Mouse (Mus musculus) thymus, adult 2 months (tissue): ENCODE results near the gene Hsd11b1. TPM values are rescaled to one million over a fixed set of nuclear protein-coding genes. Genes with fewer than 3 reads are reported as not detected.
A peak's percentile ranks its signal among the peaks of the same experiment; 100 is the strongest.

ENCODE experiments used
- DNase-seq: peaks from one replicate; pipeline ENCODE4 v3.0.0; 2021
- H3K27ac ChIP-seq: fragments of 200-500 bp; 2 replicates; pipeline ENCODE4 v1.5.1; 2012; ENCODE audit warnings: low read length, control low read depth; ENCODE audit not compliant: control insufficient read depth, insufficient read depth
- H3K27me3 ChIP-seq: fragments of 200-500 bp; 2 replicates; pipeline ENCODE4 v1.6.1; 2012; ENCODE audit warnings: mild to moderate bottlenecking, low read length, moderate library complexity, mixed read lengths; ENCODE audit not compliant: control insufficient read depth, insufficient read depth
- H3K36me3 ChIP-seq: fragments of 200-500 bp; 2 replicates; pipeline ENCODE4 v1.6.1; 2012; ENCODE audit warnings: mild to moderate bottlenecking, low read length, moderate library complexity; ENCODE audit not compliant: control insufficient read depth, insufficient read depth
- H3K4me1 ChIP-seq: fragments of 200-500 bp; replicated peaks from 2 replicates; pipeline ENCODE4 v1.6.1; 2012; ENCODE audit warnings: low read length; ENCODE audit not compliant: control insufficient read depth, insufficient read depth
- H3K4me3 ChIP-seq: fragments of 200-500 bp; 2 replicates; pipeline ENCODE4 v1.5.1; 2012; ENCODE audit warnings: mild to moderate bottlenecking, low read length, control low read depth, moderate library complexity; ENCODE audit not compliant: control insufficient read depth, insufficient read depth
- CTCF ChIP-seq: fragments of 200-500 bp; IDR thresholded peaks from 2 replicates; pipeline ENCODE4 v1.5.1; 2012; ENCODE audit warnings: mild to moderate bottlenecking, control low read depth, low read length, moderate library complexity, borderline replicate concordance; ENCODE audit not compliant: control insufficient read depth, poor library complexity, insufficient read depth; ENCODE audit errors: extremely low read depth
- POLR2A ChIP-seq: fragments of 200-500 bp; IDR thresholded peaks from 2 replicates; pipeline ENCODE4 v1.6.1; 2012; ENCODE audit warnings: mild to moderate bottlenecking, low read length, control low read depth, moderate library complexity; ENCODE audit not compliant: control insufficient read depth, poor library complexity, insufficient read depth; ENCODE audit errors: extremely low read depth
- WGBS: fragments of 180-500 bp; shearing (Covaris S2); methylation state at CpG from one replicate; pipeline ENCODE4 v1.1.7; 2018; 5-methylcytosine and 5-hydroxymethylcytosine counted together
- polyA plus RNA-seq: library from polyadenylated mRNA; depleted of rRNA; stranded (reverse); fragments of >200 nt; gene quantifications from 2 replicates; pipeline ENCODE4 v1.2.3, GENCODE M21; 2012

Gene Hsd11b1
- polyA plus RNA-seq, 1 experiment = 59.6 TPM

DNA sequence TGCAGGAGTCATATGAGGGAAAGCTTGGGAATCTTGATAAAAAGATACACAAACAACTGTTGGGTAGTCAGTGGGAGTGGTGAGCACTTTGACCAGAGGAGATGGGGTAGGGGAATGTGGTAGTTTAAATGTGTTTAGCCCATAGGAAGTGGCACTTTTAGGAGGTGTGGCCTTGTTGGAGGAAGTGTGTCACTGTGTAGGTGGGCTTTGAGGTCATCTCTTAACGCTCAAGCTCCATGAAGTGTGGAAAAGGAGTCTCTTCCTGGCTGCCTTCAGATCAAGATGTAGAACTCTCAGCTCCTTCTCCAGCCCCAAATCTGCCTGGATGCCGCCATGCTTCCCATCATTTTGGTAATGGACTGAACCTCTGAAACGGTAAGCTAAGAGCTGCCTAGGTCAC is 56.4 kb downstream of the Hsd11b1 start, which contains the start of gene Lamb3:
Lamb3 (plus strand) TSS at position 197 of the 400 bp plus-strand sequence.
- Histone ChIP-seq H3K27me3 (no peaks in the 10 kb centered on the region), H3K36me3 (no peaks in the 10 kb centered on the region), H3K4me3 (no peak within 1 kb of the TSS), H3K4me1 (peaks cover 4% of the 10 kb centered on the region), H3K27ac (peak within 1 kb of the TSS; percentile 62)
- DNase-seq = no peak
- WGBS = 60% methylated on average over 3 of the region's 3 CpGs
- no peak for TF ChIP-seq POLR2A
- TF ChIP-seq CTCF = no peak

DNA sequence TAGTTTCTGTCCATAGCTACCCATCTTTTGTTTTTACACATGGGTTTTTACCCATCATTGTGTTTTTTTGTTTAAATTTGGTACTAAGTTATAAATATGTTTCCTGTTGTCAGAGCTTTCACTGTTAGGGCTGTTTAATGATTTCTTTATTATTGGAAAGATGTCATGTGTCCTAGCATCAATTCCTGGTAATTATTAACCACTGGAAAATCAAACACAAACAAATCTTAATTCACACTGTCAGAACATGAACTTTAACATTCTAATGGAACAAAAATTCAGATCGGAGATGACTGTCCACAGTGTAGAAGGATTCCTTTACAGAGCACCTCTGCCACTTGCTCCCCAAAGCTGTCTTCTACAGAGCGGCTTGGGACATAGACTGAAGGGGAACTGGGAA is 58.4 kb downstream of the Hsd11b1 start:
- TF ChIP-seq POLR2A (no peak), CTCF (no peak)
- Histone ChIP-seq H3K36me3 (no peaks in the 10 kb centered on the region), H3K27me3 (no peaks in the 10 kb centered on the region), H3K4me1 (peaks cover 5% of the 10 kb centered on the region), H3K4me3 (no peak overlapping the region), H3K27ac (no peak overlapping the region)
- 96% methylated on average over 2 of the region's 2 CpGs for WGBS
- DNase-seq = no peak

- TF ChIP-seq CTCF = no peak
- 71% methylated on average over 2 of the region's 2 CpGs for WGBS
- H3K36me3 ChIP-seq = peaks cover 6% of the 10 kb centered on the region
- no peak for DNase-seq
- H3K4me1 ChIP-seq = peaks cover 13% of the 10 kb centered on the region
- no peaks in the 10 kb centered on the region for H3K27me3 ChIP-seq
- no peak overlapping the region for H3K27ac ChIP-seq
- no peak overlapping the region for H3K4me3 ChIP-seq
Observed at GRCm38 (mm10) chr1:193203821-193204220, 60.1 kb downstream of the Hsd11b1 start.

- TF ChIP-seq CTCF (no peak), POLR2A (peak; percentile 75; the same call in 1 of the 2 replicates)
- Histone ChIP-seq H3K27me3 (no peaks in the 10 kb centered on the region), H3K4me1 (peaks cover 25% of the 10 kb centered on the region), H3K27ac (peak within 1 kb of the TSS; percentile 99), H3K36me3 (peaks cover 27% of the 10 kb centered on the region), H3K4me3 (peak within 1 kb of the TSS; percentile 62)
- peak; percentile 84 for DNase-seq
- WGBS = 8% methylated on average over 5 of the region's 5 CpGs
Observed at GRCm38 (mm10) chr1:193201383-193201778, 62.5 kb downstream of the Hsd11b1 start, which contains the start of gene Traf3ip3. Gene Traf3ip3, minus strand, starts transcription at chr1:193201703.

DNA sequence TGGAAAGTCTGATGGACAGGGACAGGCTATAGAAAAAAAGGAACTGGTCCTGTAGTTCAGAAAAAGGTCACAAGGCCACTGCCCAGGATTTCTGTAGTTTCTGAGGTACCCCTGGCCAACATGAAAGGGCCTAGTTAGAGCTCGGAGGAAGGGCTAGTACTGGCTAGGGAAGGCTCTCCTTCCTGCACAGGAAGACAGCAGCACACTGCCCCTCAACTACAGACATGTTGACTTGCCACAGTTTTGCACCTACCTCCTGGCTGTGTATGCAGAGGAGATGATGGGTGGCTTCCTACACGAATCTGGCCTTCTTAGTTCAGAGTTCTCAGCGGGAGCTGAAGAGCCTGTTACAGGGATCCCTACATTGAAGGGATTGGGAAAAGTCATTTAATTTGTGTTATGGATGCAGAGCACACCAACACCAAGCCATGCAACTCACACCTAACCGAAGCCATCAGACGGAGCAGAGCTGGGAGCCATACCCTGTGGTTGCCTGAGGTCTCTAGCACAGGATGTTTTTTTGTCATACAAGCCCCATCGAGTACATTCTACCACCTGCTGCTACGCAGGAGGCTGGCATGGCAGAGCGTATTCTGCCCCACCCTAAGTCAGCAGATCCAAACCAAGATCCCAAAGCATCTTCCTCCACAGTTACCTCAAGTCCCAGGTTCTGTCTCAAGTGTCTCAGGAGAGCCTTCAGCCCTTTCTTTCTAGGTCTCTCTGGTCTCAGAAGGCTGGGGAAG is 63.1 kb downstream of the Hsd11b1 start:
- no peaks in the 10 kb centered on the region for H3K27me3 ChIP-seq
- peak; percentile 66 for DNase-seq
- H3K27ac ChIP-seq = peak overlapping the region; percentile 99
- H3K4me3 ChIP-seq = peak overlapping the region; percentile 62
- WGBS = 3% methylated on average over 8 of the region's 8 CpGs
- peaks cover 28% of the 10 kb centered on the region for H3K4me1 ChIP-seq
- TF ChIP-seq POLR2A (no peak), CTCF (no peak)
- H3K36me3 ChIP-seq = peaks cover 32% of the 10 kb centered on the region

- 96% methylated on average over 2 of the region's 2 CpGs for WGBS
- no peak for DNase-seq
Observed at GRCm38 (mm10) chr1:193198312-193198711, 65.6 kb downstream of the Hsd11b1 start.

More at GRCm38 (mm10) chr1:193198312-193198711, 65.6 kb downstream of the Hsd11b1 start:
- Histone ChIP-seq H3K36me3 (peaks cover 57% of the 10 kb centered on the region), H3K4me1 (peaks cover 28% of the 10 kb centered on the region), H3K27me3 (no peaks in the 10 kb centered on the region), H3K27ac (peak overlapping the region; percentile 3; the same call in 1 of the 2 replicates), H3K4me3 (no peak overlapping the region)
- TF ChIP-seq POLR2A (no peak), CTCF (no peak)
